Mouse (Mus musculus) CH12.LX (cell line): ENCODE measurements around the gene Stx5a. TPM values are rescaled to one million over a fixed set of nuclear protein-coding genes. Genes with fewer than 3 reads are reported as not detected.

Experiments
- DNase-seq: peaks from one replicate; pipeline ENCODE4 v3.0.0-alpha.2; 2013; ENCODE audit errors: extremely low read depth
- H3K27ac ChIP-seq: 2 replicates; pipeline ENCODE4 v1.5.1; 2012; ENCODE audit warnings: low read depth, mild to moderate bottlenecking, control low read depth, moderate library complexity; ENCODE audit not compliant: insufficient read depth
- H3K27me3 ChIP-seq: replicated peaks from 2 replicates; pipeline ENCODE3; 2012; ENCODE audit warnings: inconsistent platforms
- H3K36me3 ChIP-seq, 2 experiments: replicated peaks in 1 of 2; 2 replicates each; pipeline versions ENCODE3 to v1.6.1; 2012; ENCODE audit warnings: inconsistent platforms in 1 of 2, low read length in 1 of 2, mild to moderate bottlenecking in 1 of 2, mixed read lengths in 1 of 2, moderate library complexity in 1 of 2; ENCODE audit not compliant: control insufficient read depth in 1 of 2, insufficient read depth in 1 of 2
- H3K4me1 ChIP-seq, 2 experiments: 2 replicates each; pipeline ENCODE4 v1.6.1; 2012; ENCODE audit warnings: inconsistent platforms in 1 of 2, moderate library complexity in 1 of 2; ENCODE audit not compliant: insufficient read depth in 2 of 2, control insufficient read depth in 1 of 2
- H3K4me2 ChIP-seq: 2 replicates; pipeline ENCODE4 v1.6.1; 2012; ENCODE audit warnings: low read depth, mild to moderate bottlenecking, control low read depth; ENCODE audit not compliant: poor library complexity, insufficient read depth, severe bottlenecking
- H3K4me3 ChIP-seq, 3 experiments: fragments of 150-350 bp in 1 of 3; sonication (generic) in 1 of 3; replicated peaks in 1 of 3; 2 replicates each; pipeline versions ENCODE3 to v1.5.1; 2011 to 2012; ENCODE audit warnings: low read depth in 2 of 3, low read length in 2 of 3, mild to moderate bottlenecking in 2 of 3, moderate library complexity in 2 of 3, control low read depth in 1 of 3, improper control_type of control experiment in 1 of 3, inconsistent platforms in 1 of 3, mixed read lengths in 1 of 3; ENCODE audit not compliant: poor library complexity in 1 of 3
- H3K79me2 ChIP-seq: replicated peaks from 2 replicates; pipeline ENCODE4 v1.6.1; 2012; ENCODE audit warnings: mild to moderate bottlenecking, moderate library complexity; ENCODE audit not compliant: control insufficient read depth, poor library complexity, insufficient read depth, severe bottlenecking; ENCODE audit errors: extremely low read depth
- H3K9ac ChIP-seq: 2 replicates; pipeline ENCODE4 v1.6.1; 2012; ENCODE audit warnings: low read depth, mild to moderate bottlenecking, control low read depth, moderate library complexity; ENCODE audit not compliant: insufficient read depth
- H3K9me3 ChIP-seq: replicated peaks from 2 replicates; pipeline ENCODE3; 2012; ENCODE audit warnings: low read length, inconsistent platforms, mixed read lengths
- BHLHE40 ChIP-seq: IDR thresholded peaks from 2 replicates; pipeline ENCODE4 v1.6.1; 2011; ENCODE audit warnings: mild to moderate bottlenecking, low read depth, low read length, improper control_type of control experiment
- CHD1 ChIP-seq: IDR thresholded peaks from 2 replicates; pipeline ENCODE4 v1.6.1; 2012; ENCODE audit warnings: low read depth, low read length, improper control_type of control experiment, inconsistent platforms
- CHD2 ChIP-seq: IDR thresholded peaks from 2 replicates; pipeline ENCODE4 v1.6.1; 2011; ENCODE audit warnings: low read length, improper control_type of control experiment
- CTCF ChIP-seq, 2 experiments: IDR thresholded peaks in 1 of 2; conservative IDR thresholded peaks in 1 of 2; 2 replicates each; pipeline ENCODE4 v1.5.1; 2011 to 2012; ENCODE audit warnings: low read depth in 2 of 2, low read length in 2 of 2, improper control_type of control experiment in 1 of 2, inconsistent platforms in 1 of 2, mild to moderate bottlenecking in 1 of 2, moderate library complexity in 1 of 2
- E2F4 ChIP-seq: IDR thresholded peaks from 2 replicates; pipeline ENCODE4 v1.6.1; 2011; ENCODE audit warnings: low read depth, low read length, improper control_type of control experiment; ENCODE audit not compliant: insufficient replicate concordance
- ELF1 ChIP-seq: IDR thresholded peaks from 2 replicates; pipeline ENCODE4 v1.6.1; 2014; ENCODE audit warnings: low read depth, mild to moderate bottlenecking, inconsistent platforms, low read length, improper control_type of control experiment
- EP300 ChIP-seq: IDR thresholded peaks from 2 replicates; pipeline ENCODE4 v1.6.1; 2011; ENCODE audit warnings: low read length, improper control_type of control experiment
- ETS1 ChIP-seq: conservative IDR thresholded peaks from 2 replicates; pipeline ENCODE4 v1.6.1; 2012; ENCODE audit warnings: low read depth, mild to moderate bottlenecking, inconsistent platforms, low read length, improper control_type of control experiment, moderate library complexity
- GABPA ChIP-seq: IDR thresholded peaks from 2 replicates; pipeline ENCODE4 v1.6.1; 2012; ENCODE audit warnings: low read depth, low read length, improper control_type of control experiment, inconsistent platforms; ENCODE audit not compliant: insufficient replicate concordance
- HCFC1 ChIP-seq: IDR thresholded peaks from 2 replicates; pipeline ENCODE4 v1.6.1; 2012; ENCODE audit warnings: low read depth, mild to moderate bottlenecking, inconsistent platforms, low read length, improper control_type of control experiment
- IRF4 ChIP-seq: IDR thresholded peaks from 2 replicates; pipeline ENCODE4 v1.6.1; 2014; ENCODE audit warnings: low read depth, mild to moderate bottlenecking, inconsistent platforms, low read length, improper control_type of control experiment
- JUN ChIP-seq: IDR thresholded peaks from 2 replicates; pipeline ENCODE4 v1.6.1; 2011; ENCODE audit warnings: low read depth, mild to moderate bottlenecking, low read length, improper control_type of control experiment, moderate library complexity; ENCODE audit not compliant: insufficient read depth
- JUND ChIP-seq: conservative IDR thresholded peaks from 2 replicates; pipeline ENCODE4 v1.6.1; 2011; ENCODE audit warnings: low read depth, low read length, improper control_type of control experiment
- KAT2A ChIP-seq: IDR thresholded peaks from 2 replicates; pipeline ENCODE4 v1.6.1; 2012; ENCODE audit warnings: low read length, improper control_type of control experiment, inconsistent platforms; ENCODE audit not compliant: insufficient replicate concordance
- MAFK ChIP-seq: IDR thresholded peaks from 2 replicates; pipeline ENCODE4 v1.6.1; 2011; ENCODE audit warnings: low read length, improper control_type of control experiment; ENCODE audit not compliant: insufficient replicate concordance
- MAX ChIP-seq: IDR thresholded peaks from 2 replicates; pipeline ENCODE4 v1.6.1; 2011; ENCODE audit warnings: low read length, improper control_type of control experiment
- MAZ ChIP-seq: IDR thresholded peaks from 2 replicates; pipeline ENCODE4 v1.6.1; 2012; ENCODE audit warnings: low read depth, mild to moderate bottlenecking, inconsistent platforms, low read length, improper control_type of control experiment, moderate library complexity
- MEF2A ChIP-seq: IDR thresholded peaks from 2 replicates; pipeline ENCODE4 v1.6.1; 2014; ENCODE audit warnings: low read depth, mild to moderate bottlenecking, inconsistent platforms, low read length, improper control_type of control experiment, borderline replicate concordance
- MXI1 ChIP-seq: IDR thresholded peaks from 2 replicates; pipeline ENCODE4 v1.6.1; 2011; ENCODE audit warnings: mild to moderate bottlenecking, low read depth, low read length, improper control_type of control experiment
- MYC ChIP-seq: IDR thresholded peaks from 2 replicates; pipeline ENCODE4 v1.6.1; 2011; ENCODE audit warnings: low read depth, mild to moderate bottlenecking, improper control_type of control experiment, low read length
- NELFE ChIP-seq: IDR thresholded peaks from 2 replicates; pipeline ENCODE4 v1.6.1; 2011; ENCODE audit warnings: low read depth, low read length, improper control_type of control experiment
- NRF1 ChIP-seq: IDR thresholded peaks from 2 replicates; pipeline ENCODE4 v1.6.1; 2014; ENCODE audit warnings: low read depth, mild to moderate bottlenecking, inconsistent platforms, low read length, improper control_type of control experiment, moderate library complexity
- PAX5 ChIP-seq: IDR thresholded peaks from 2 replicates; pipeline ENCODE4 v1.6.1; 2012; ENCODE audit warnings: low read length, inconsistent platforms, mixed read lengths
- POLR2A ChIP-seq: IDR thresholded peaks from 2 replicates; pipeline ENCODE4 v1.6.1; 2011; ENCODE audit warnings: low read depth, mild to moderate bottlenecking, improper control_type of control experiment, low read length
- POLR2AphosphoS2 ChIP-seq: IDR thresholded peaks from 2 replicates; pipeline ENCODE4 v1.6.1; 2011; ENCODE audit warnings: low read depth, low read length, improper control_type of control experiment
- RAD21 ChIP-seq: IDR thresholded peaks from 2 replicates; pipeline ENCODE4 v1.6.1; 2011; ENCODE audit warnings: low read depth, mild to moderate bottlenecking, low read length, improper control_type of control experiment, moderate library complexity
- RCOR1 ChIP-seq: conservative IDR thresholded peaks from 2 replicates; pipeline ENCODE4 v1.6.1; 2012; ENCODE audit warnings: low read depth, mild to moderate bottlenecking, inconsistent platforms, low read length, improper control_type of control experiment
- SIN3A ChIP-seq: IDR thresholded peaks from 2 replicates; pipeline ENCODE4 v1.6.1; 2012; ENCODE audit warnings: low read length, improper control_type of control experiment, inconsistent platforms
- SMC3 ChIP-seq: IDR thresholded peaks from 2 replicates; pipeline ENCODE4 v1.6.1; 2011; ENCODE audit warnings: low read depth, low read length, improper control_type of control experiment
- TBP ChIP-seq: conservative IDR thresholded peaks from 2 replicates; pipeline ENCODE4 v1.6.1; 2011; ENCODE audit warnings: low read depth, low read length, improper control_type of control experiment
- TCF12 ChIP-seq: IDR thresholded peaks from 2 replicates; pipeline ENCODE4 v1.6.1; 2014; ENCODE audit warnings: low read depth, mild to moderate bottlenecking, inconsistent platforms, low read length, improper control_type of control experiment
- UBTF ChIP-seq: IDR thresholded peaks from 2 replicates; pipeline ENCODE4 v1.6.1; 2012; ENCODE audit warnings: low read depth, mild to moderate bottlenecking, inconsistent platforms, low read length, improper control_type of control experiment, moderate library complexity
- USF1 ChIP-seq: IDR thresholded peaks from 2 replicates; pipeline ENCODE4 v1.6.1; 2014; ENCODE audit warnings: low read depth, mild to moderate bottlenecking, inconsistent platforms, low read length, improper control_type of control experiment
- USF2 ChIP-seq: conservative IDR thresholded peaks from 2 replicates; pipeline ENCODE4 v1.6.1; 2011; ENCODE audit warnings: low read depth, low read length, improper control_type of control experiment
- ZC3H11A ChIP-seq: IDR thresholded peaks from 2 replicates; pipeline ENCODE4 v1.6.1; 2012; ENCODE audit warnings: low read depth, mild to moderate bottlenecking, inconsistent platforms, low read length, improper control_type of control experiment
- ZKSCAN1 ChIP-seq: IDR thresholded peaks from 2 replicates; pipeline ENCODE4 v1.6.1; 2012; ENCODE audit warnings: low read depth, inconsistent platforms, low read length, improper control_type of control experiment, borderline replicate concordance
- ZMIZ1 ChIP-seq: IDR thresholded peaks from 2 replicates; pipeline ENCODE4 v1.6.1; 2012; ENCODE audit warnings: low read depth, mild to moderate bottlenecking, inconsistent platforms, low read length, improper control_type of control experiment
- ZNF384 ChIP-seq: IDR thresholded peaks from 2 replicates; pipeline ENCODE4 v1.6.1; 2012; ENCODE audit warnings: low read depth, low read length, improper control_type of control experiment, inconsistent platforms
- dilution Hi-C: fragments of 300-500 bp; cut with MboI; formaldehyde crosslinking; loops from 2 replicates; pipeline ENCODE4 v1.14.3; 2020; ENCODE audit warnings: low sequenced_read_pairs; ENCODE audit not compliant: extremely low pct_unique_long_range_greater_than_20kb, extremely low pct_ligation_motif_present
- in situ Hi-C: fragments of 300-500 bp; cut with MboI; formaldehyde crosslinking; loops from 3 replicates; pipeline ENCODE4 v1.14.3; 2019; ENCODE audit warnings: low sequenced_read_pairs, low pct_ligation_motif_present, low pct_unique_long_range_greater_than_20kb, mixed read lengths
- polyA plus RNA-seq: library from polyadenylated mRNA; unstranded; fragments of >175 nt; gene quantifications from 2 replicates; pipeline ENCODE4 v1.2.1, GENCODE M21; 2012; ENCODE audit warnings: low read depth; ENCODE audit not compliant: insufficient read length
- total RNA-seq, 2 experiments: library from RNA; depleted of rRNA; stranded (reverse); fragments of 300-350 nt in 1 of 2; fragments of >200 nt in 1 of 2; gene quantifications; 2 replicates each; pipeline ENCODE4 v1.2.3; 2012 to 2014

The Stx5a gene
- total and polyA plus RNA-seq, 3 experiments: 35.2 to 49.1 (median 48.1) TPM

GRCm38 (mm10) chr19:8756635-8757387, 15.6 kb downstream of the Stx5a start, which contains the start of gene Nxf1:
Gene Nxf1, plus strand, starts transcription at chr19:8757073.
- Histone ChIP-seq H3K79me2 (peaks cover 57% of the 10 kb centered on the region), H3K4me1 (peaks cover 0 to 31% of the 10 kb centered on the region in 2 experiments; a peak in 2 of 4 replicates), H3K36me3 (peaks cover 27 to 39% of the 10 kb centered on the region in 2 experiments), H3K4me2 (peak within 1 kb of the TSS; percentile 97), H3K27ac (peak within 1 kb of the TSS; percentile 79), H3K9me3 (no peaks in the 10 kb centered on the region), H3K4me3 (peak within 1 kb of the TSS; percentile 83 to 97 (median 96)), H3K9ac (peak within 1 kb of the TSS; percentile 88), H3K27me3 (no peaks in the 10 kb centered on the region)
- peak; percentile 92 for DNase-seq
- dilution Hi-C loops (no loop called here), in situ Hi-C loops (no loop called here)
- no peak for TF ChIP-seq JUN
- TF ChIP-seq EP300: no peak
- peak; percentile 99 for TF ChIP-seq ZMIZ1
- TF ChIP-seq USF1: no peak
- peak; percentile 99 for TF ChIP-seq NELFE
- no peak for TF ChIP-seq CTCF (conservative IDR thresholded peaks at IDR 0.05 in 1 of 2, IDR thresholded peaks at IDR 0.05 in 1 of 2; ENCODE audit: low read depth in 2 of 2, low read length in 2 of 2)
- no peak; the same call in 1 of the 2 replicates for TF ChIP-seq CHD1
- TF ChIP-seq KAT2A: peak; percentile 43; the same call in 1 of the 2 replicates
- TF ChIP-seq TCF12: peak; percentile 87
- TF ChIP-seq USF2: no peak
- no peak for TF ChIP-seq ZKSCAN1
- no peak for TF ChIP-seq SMC3
- TF ChIP-seq RAD21: no peak
- no peak for TF ChIP-seq PAX5
- no peak for TF ChIP-seq JUND
- TF ChIP-seq MAX: no peak
- TF ChIP-seq MAFK: no peak
- no peak for TF ChIP-seq BHLHE40
- TF ChIP-seq IRF4: no peak
- peak; percentile 94 for TF ChIP-seq POLR2AphosphoS2
- peak; percentile 99 for TF ChIP-seq POLR2A
- no peak for TF ChIP-seq CHD2
- no peak for TF ChIP-seq ZC3H11A
- peak; percentile 96 for TF ChIP-seq NRF1
- no peak for TF ChIP-seq GABPA
- TF ChIP-seq E2F4: no peak
- peak; percentile 75 for TF ChIP-seq ELF1
- TF ChIP-seq MEF2A: no peak; the same call in 1 of the 2 replicates
- peak; percentile 79 for TF ChIP-seq SIN3A
- peak; percentile 90 for TF ChIP-seq TBP
- peak; percentile 60; the same call in 1 of the 2 replicates for TF ChIP-seq UBTF
- TF ChIP-seq ZNF384: no peak
- TF ChIP-seq HCFC1: peak; percentile 72
- TF ChIP-seq ETS1: no peak
- TF ChIP-seq MYC: no peak
- no peak for TF ChIP-seq MAZ
- no peak for TF ChIP-seq RCOR1
- peak; percentile 63 for TF ChIP-seq MXI1
